ENCODE assay signal across 8 mouse cellular contexts in genomic region chr17:33968489-33968888, GRCm38 (mm10). TPM values are rescaled to one million over a fixed set of nuclear protein-coding genes. Genes with fewer than 3 reads are reported as not detected.
DNase-seq lines count a peak whose midpoint lies in the region; ATAC-seq lines count a peak whose summit lies in the region.

No protein-coding gene starts in this region.

- H3K27ac ChIP-seq in embryonic facial prominence, embryonic 11.5 days (replicated peaks; ENCODE audit: low read depth, low read length) = no peak overlapping the region
- no peak overlapping the region for H3K27ac ChIP-seq in heart, embryonic 11.5 days (ENCODE audit: low read depth, low read length)
- no peak overlapping the region for H3K27ac ChIP-seq in kidney, embryonic 14.5 days (ENCODE audit: low read depth, low read length)
- H3K27ac ChIP-seq in liver, embryonic 13.5 days = no peak overlapping the region

- peak; percentile 31; the same call in 1 of the 2 replicates for ATAC-seq in embryonic facial prominence, embryonic 11.5 days (replicated peaks; ENCODE audit: insufficient number of reproducible peaks, low FRiP score, low TSS enrichment, low read depth)
- ATAC-seq in heart, embryonic 11.5 days (replicated peaks; ENCODE audit: insufficient number of reproducible peaks, low FRiP score, low TSS enrichment) = peak; percentile 40; the same call in 1 of the 2 replicates
- ATAC-seq in kidney, embryonic 14.5 days (ENCODE audit: low FRiP score, low TSS enrichment) = peak; percentile 61
- peak; percentile 68 for ATAC-seq in liver, embryonic 13.5 days (ENCODE audit: low read depth)

- H3K9me3 ChIP-seq in embryonic facial prominence, embryonic 11.5 days (replicated peaks; ENCODE audit: control insufficient read depth, low read length) = no peaks in the 10 kb centered on the region
- no peaks in the 10 kb centered on the region for H3K9me3 ChIP-seq in heart, embryonic 11.5 days (replicated peaks; ENCODE audit: control insufficient read depth, low read length)
- 0 out of 2 replicates have a peak, but pooled peaks cover 2% of the 10 kb centered on the region for H3K9me3 ChIP-seq in kidney, embryonic 14.5 days (ENCODE audit: control insufficient read depth, low read length)
- no peaks in the 10 kb centered on the region for H3K9me3 ChIP-seq in liver, embryonic 13.5 days (replicated peaks)

- H3K4me1 ChIP-seq in embryonic facial prominence, embryonic 11.5 days (ENCODE audit: control insufficient read depth, insufficient read depth, low read length) = no peaks in the 10 kb centered on the region
- no peaks in the 10 kb centered on the region for H3K4me1 ChIP-seq in heart, embryonic 11.5 days (ENCODE audit: control insufficient read depth, insufficient read depth, low read length)
- H3K4me1 ChIP-seq in kidney, embryonic 14.5 days (ENCODE audit: control insufficient read depth, insufficient read depth, low read length) = no peaks in the 10 kb centered on the region
- peaks cover 8% of the 10 kb centered on the region for H3K4me1 ChIP-seq in liver, embryonic 13.5 days (replicated peaks)

- H3K36me3 ChIP-seq in embryonic facial prominence, embryonic 11.5 days (replicated peaks; ENCODE audit: control insufficient read depth, insufficient read depth, low read depth, low read length) = no peaks in the 10 kb centered on the region
- peaks cover under 1% of the 10 kb centered on the region; the same call in 1 of the 2 replicates for H3K36me3 ChIP-seq in heart, embryonic 11.5 days (ENCODE audit: control insufficient read depth, insufficient read depth, low read length)
- H3K36me3 ChIP-seq in kidney, embryonic 14.5 days (ENCODE audit: control insufficient read depth, insufficient read depth, low read length) = peaks cover 12% of the 10 kb centered on the region; the same call in 1 of the 2 replicates
- peaks cover 28% of the 10 kb centered on the region for H3K36me3 ChIP-seq in liver, embryonic 13.5 days

- peak; percentile 87 for DNase-seq in CD4-positive helper T cell, adult 2 months (ENCODE audit: low read depth, low spot score)
- DNase-seq in adrenal gland, postnatal 14 days = peak; percentile 83
- peak; percentile 89 for DNase-seq in embryonic facial prominence, embryonic 11.5 days (ENCODE audit: low spot score)
- DNase-seq in liver, embryonic 13.5 days = peak; percentile 74
- DNase-seq in neural tube, embryonic 10.5 days (ENCODE audit: extremely low spot score, low spot score) = peak; percentile 88
- DNase-seq in testis, postnatal 10 days (ENCODE audit: low spot score) = peak; percentile 83

- H3K4me2 ChIP-seq in embryonic facial prominence, embryonic 11.5 days (ENCODE audit: low read depth, low read length) = no peak overlapping the region
- no peak overlapping the region for H3K4me2 ChIP-seq in heart, embryonic 11.5 days
- H3K4me2 ChIP-seq in kidney, embryonic 14.5 days (replicated peaks; ENCODE audit: low read depth, low read length) = no peak overlapping the region
- H3K4me2 ChIP-seq in liver, embryonic 13.5 days = no peak overlapping the region

- no peak overlapping the region for H3K4me3 ChIP-seq in embryonic facial prominence, embryonic 11.5 days (ENCODE audit: low read depth, low read length)
- no peak overlapping the region for H3K4me3 ChIP-seq in heart, embryonic 11.5 days (ENCODE audit: low read depth, low read length)
- H3K4me3 ChIP-seq in kidney, embryonic 14.5 days (ENCODE audit: low read length) = no peak overlapping the region
- H3K4me3 ChIP-seq in liver, embryonic 13.5 days (replicated peaks) = no peak overlapping the region

- 4% methylated on average over 9 of the region's 9 CpGs for WGBS in embryonic facial prominence, embryonic 11.5 days
- 3% methylated on average over 9 of the region's 9 CpGs for WGBS in heart, embryonic 11.5 days (ENCODE audit: insufficient replicate concordance)
- 5% methylated on average over 9 of the region's 9 CpGs for WGBS in kidney, embryonic 14.5 days
- WGBS in liver, embryonic 13.5 days (ENCODE audit: insufficient replicate concordance) = 2% methylated on average over 9 of the region's 9 CpGs

- H3K9ac ChIP-seq in embryonic facial prominence, embryonic 11.5 days (replicated peaks; ENCODE audit: low read length) = no peak overlapping the region
- no peak overlapping the region for H3K9ac ChIP-seq in heart, embryonic 11.5 days (ENCODE audit: low read depth, low read length)
- H3K9ac ChIP-seq in kidney, embryonic 14.5 days (ENCODE audit: low read depth, low read length) = no peak overlapping the region
- H3K9ac ChIP-seq in liver, embryonic 13.5 days = no peak overlapping the region

- no peaks in the 10 kb centered on the region for H3K27me3 ChIP-seq in embryonic facial prominence, embryonic 11.5 days (ENCODE audit: control insufficient read depth, insufficient read depth, low read length)
- H3K27me3 ChIP-seq in heart, embryonic 11.5 days (ENCODE audit: control insufficient read depth, insufficient read depth, low read length) = no peaks in the 10 kb centered on the region
- H3K27me3 ChIP-seq in kidney, embryonic 14.5 days (ENCODE audit: control insufficient read depth, insufficient read depth, low read length) = no peaks in the 10 kb centered on the region
- H3K27me3 ChIP-seq in liver, embryonic 13.5 days = no peaks in the 10 kb centered on the region

RNA-seq across cellular contexts. Expression of gene Rps18, which starts 12.7 kb away (rescaled TPM):
- 760 and 860 TPM in 2 replicates for total RNA-seq in adrenal gland, postnatal 14 days (2021)
- 1,395 and 1,560 TPM in 2 replicates for polyA plus RNA-seq in embryonic facial prominence, embryonic 11.5 days (2014; fragmentation: Nextera tagmentation; extraction: Ambion mirVana)
- polyA plus RNA-seq in heart, embryonic 11.5 days (2014; fragmentation: Nextera tagmentation; extraction: Ambion mirVana) = 1,135 and 1,150 TPM in 2 replicates
- polyA plus RNA-seq in kidney, embryonic 14.5 days (2014; fragmentation: Nextera tagmentation; extraction: Ambion mirVana) = 2,014 and 2,736 TPM in 2 replicates
- 1,343 and 1,499 TPM in 2 replicates for polyA plus RNA-seq in liver, embryonic 13.5 days (2015; fragmentation: Nextera tagmentation; extraction: Ambion mirVana)

RNA-seq across cellular contexts. Expression of gene Vps52, which starts 12.9 kb away (rescaled TPM):
- 46.8 and 52.9 TPM in 2 replicates for total RNA-seq in adrenal gland, postnatal 14 days (2021)
- 26.9 and 27.7 TPM in 2 replicates for polyA plus RNA-seq in embryonic facial prominence, embryonic 11.5 days (2014; fragmentation: Nextera tagmentation; extraction: Ambion mirVana)
- 28.1 and 29.5 TPM in 2 replicates for polyA plus RNA-seq in heart, embryonic 11.5 days (2014; fragmentation: Nextera tagmentation; extraction: Ambion mirVana)
- polyA plus RNA-seq in kidney, embryonic 14.5 days (2014; fragmentation: Nextera tagmentation; extraction: Ambion mirVana) = 24.9 and 40.8 TPM in 2 replicates
- polyA plus RNA-seq in liver, embryonic 13.5 days (2015; fragmentation: Nextera tagmentation; extraction: Ambion mirVana) = 27.7 and 30.1 TPM in 2 replicates

RNA-seq across cellular contexts. Expression of gene B3galt4, which starts 17.2 kb away (rescaled TPM):
- total RNA-seq in adrenal gland, postnatal 14 days (2021) = 3.2 and 6.2 TPM in 2 replicates
- polyA plus RNA-seq in embryonic facial prominence, embryonic 11.5 days (2014; fragmentation: Nextera tagmentation; extraction: Ambion mirVana) = 2.9 and 3.2 TPM in 2 replicates
- polyA plus RNA-seq in heart, embryonic 11.5 days (2014; fragmentation: Nextera tagmentation; extraction: Ambion mirVana) = 2.8 and 5.9 TPM in 2 replicates
- 2.8 and 3.3 TPM in 2 replicates for polyA plus RNA-seq in kidney, embryonic 14.5 days (2014; fragmentation: Nextera tagmentation; extraction: Ambion mirVana)
- polyA plus RNA-seq in liver, embryonic 13.5 days (2015; fragmentation: Nextera tagmentation; extraction: Ambion mirVana) = 2.3 and 2.5 TPM in 2 replicates

RNA-seq across cellular contexts. Expression of gene Wdr46, which starts 28.0 kb away (rescaled TPM):
- total RNA-seq in adrenal gland, postnatal 14 days (2021) = 32.9 and 35.7 TPM in 2 replicates
- 25.2 and 28.6 TPM in 2 replicates for polyA plus RNA-seq in embryonic facial prominence, embryonic 11.5 days (2014; fragmentation: Nextera tagmentation; extraction: Ambion mirVana)
- 18.3 and 19.7 TPM in 2 replicates for polyA plus RNA-seq in heart, embryonic 11.5 days (2014; fragmentation: Nextera tagmentation; extraction: Ambion mirVana)
- 26.5 and 37.8 TPM in 2 replicates for polyA plus RNA-seq in kidney, embryonic 14.5 days (2014; fragmentation: Nextera tagmentation; extraction: Ambion mirVana)
- 30.1 and 34.9 TPM in 2 replicates for polyA plus RNA-seq in liver, embryonic 13.5 days (2015; fragmentation: Nextera tagmentation; extraction: Ambion mirVana)

RNA-seq across cellular contexts. Expression of gene Pfdn6, which starts 28.3 kb away (rescaled TPM):
- 96.2 and 102 TPM in 2 replicates for total RNA-seq in adrenal gland, postnatal 14 days (2021)
- 202 and 211 TPM in 2 replicates for polyA plus RNA-seq in embryonic facial prominence, embryonic 11.5 days (2014; fragmentation: Nextera tagmentation; extraction: Ambion mirVana)
- polyA plus RNA-seq in heart, embryonic 11.5 days (2014; fragmentation: Nextera tagmentation; extraction: Ambion mirVana) = 147 and 151 TPM in 2 replicates
- 169 and 211 TPM in 2 replicates for polyA plus RNA-seq in kidney, embryonic 14.5 days (2014; fragmentation: Nextera tagmentation; extraction: Ambion mirVana)
- polyA plus RNA-seq in liver, embryonic 13.5 days (2015; fragmentation: Nextera tagmentation; extraction: Ambion mirVana) = 153 and 157 TPM in 2 replicates
